Mouse (Mus musculus) left cerebral cortex, postnatal 10 days (tissue): Measurements from ENCODE around the gene Tubg2. TPM values are rescaled to one million over a fixed set of nuclear protein-coding genes. Genes with fewer than 3 reads are reported as not detected.

ENCODE experiments used
- DNase-seq, 2 experiments: peaks; one replicate each; pipeline ENCODE4 v3.0.0; 2021 to 2022; ENCODE audit warnings: low spot score in 2 of 2, mixed read lengths in 1 of 2; ENCODE audit errors: extremely low spot score in 1 of 2
- intact Hi-C: fragments of 180-260 bp; cut with DNase I; formaldehyde crosslinking; loops from one replicate; pipeline ENCODE4 v1.15.1; 2025
- total RNA-seq, 2 experiments: library from RNA; stranded (reverse); gene quantifications; 2 replicates each; pipeline ENCODE4 v1.2.3; 2021

The Tubg2 gene
- total RNA-seq, 2 experiments from 2014 or later: 46.6 to 48.8 TPM

GRCm38 (mm10) chr11:101186526-101187247, 31.0 kb downstream of the Tubg2 start:
- intact Hi-C loops: no loop called here
- DNase-seq: peak in 1 of 2 experiments; percentile 36

GRCm38 (mm10) chr11:101187541-101187940, 31.8 kb downstream of the Tubg2 start:
- DNase-seq: no peak
- intact Hi-C loops: no loop called here

- DNase-seq: peak in 1 of 2 experiments; percentile 45
- intact Hi-C loops: no loop called here
Measured at GRCm38 (mm10) chr11:101188166-101188805, 32.6 kb downstream of the Tubg2 start.

- intact Hi-C loops: no loop called here
- peak in 1 of 2 experiments; percentile 69 for DNase-seq
Measured at GRCm38 (mm10) chr11:101189495-101190180, 33.9 kb downstream of the Tubg2 start.

GRCm38 (mm10) chr11:101190181-101190912, 34.6 kb downstream of the Tubg2 start:
- DNase-seq: peak in 1 of 2 experiments; percentile 23
- intact Hi-C loops: no loop called here

GRCm38 (mm10) chr11:101190913-101191907, 35.5 kb downstream of the Tubg2 start:
- intact Hi-C loops: no loop called here
- DNase-seq: peak in 1 of 2 experiments; percentile 34

- intact Hi-C loops: no loop called here
- DNase-seq: peak in 1 of 2 experiments; percentile 22
Measured at GRCm38 (mm10) chr11:101191919-101192470, 36.3 kb downstream of the Tubg2 start.

GRCm38 (mm10) chr11:101192646-101193045, 36.9 kb downstream of the Tubg2 start:
- DNase-seq: peak in 1 of 2 experiments; percentile 35
- intact Hi-C loops: no loop called here

- intact Hi-C loops: no loop called here
- DNase-seq: peak in 1 of 2 experiments; percentile 15
Measured at GRCm38 (mm10) chr11:101193076-101193475, 37.4 kb downstream of the Tubg2 start.

- DNase-seq: peak in 1 of 2 experiments; percentile 26
- intact Hi-C loops: no loop called here
Measured at GRCm38 (mm10) chr11:101194137-101194536, 38.4 kb downstream of the Tubg2 start.

- intact Hi-C loops: no loop called here
- peak in 1 of 2 experiments; percentile 17 for DNase-seq
Measured at GRCm38 (mm10) chr11:101194643-101195042, 38.9 kb downstream of the Tubg2 start.

- intact Hi-C loops: no loop called here
- no peak for DNase-seq
Measured at GRCm38 (mm10) chr11:101195101-101195500, 39.4 kb downstream of the Tubg2 start.

- intact Hi-C loops: no loop called here
- no peak for DNase-seq
Measured at GRCm38 (mm10) chr11:101195571-101195970, 39.9 kb downstream of the Tubg2 start.

GRCm38 (mm10) chr11:101196175-101196574, 40.5 kb downstream of the Tubg2 start:
- DNase-seq: no peak
- intact Hi-C loops: no loop called here

GRCm38 (mm10) chr11:101199555-101199954, 43.8 kb downstream of the Tubg2 start:
- DNase-seq: no peak
- intact Hi-C loops: no loop called here

GRCm38 (mm10) chr11:101200986-101201385, 45.3 kb downstream of the Tubg2 start:
- intact Hi-C loops: no loop called here
- peak in 1 of 2 experiments; percentile 45 for DNase-seq
